Mouse (Mus musculus) midbrain, postnatal 0 days (tissue): ENCODE data around the gene Olfr399. TPM values are rescaled to one million over a fixed set of nuclear protein-coding genes. Genes with fewer than 3 reads are reported as not detected.

Source experiments
- ATAC-seq: fragments of 200-750 bp; cut with Nextera tagmentation; 2 replicates; pipeline ENCODE4 v1.8.0; 2017; ENCODE audit warnings: moderate number of reproducible peaks, mild to moderate bottlenecking, moderate TSS enrichment, moderate library complexity; ENCODE audit not compliant: low FRiP score
- DNase-seq: peaks from one replicate; pipeline ENCODE4 v3.0.0-alpha.2; 2015; ENCODE audit warnings: low spot score
- H3K27ac ChIP-seq: fragments of 300-500 bp; sonication (generic); 2 replicates; pipeline ENCODE4 v1.5.1; 2014; ENCODE audit warnings: low read depth, mild to moderate bottlenecking, low read length, mixed read lengths
- H3K27me3 ChIP-seq: fragments of 300-500 bp; sonication (generic); 2 replicates; pipeline ENCODE4 v1.6.1; 2014; ENCODE audit warnings: low read length, control low read depth, mixed read lengths; ENCODE audit not compliant: insufficient read depth
- H3K36me3 ChIP-seq: fragments of 300-500 bp; sonication (generic); 2 replicates; pipeline ENCODE4 v1.6.1; 2014; ENCODE audit warnings: low read length, control low read depth, mixed read lengths; ENCODE audit not compliant: insufficient read depth
- H3K4me1 ChIP-seq: fragments of 300-500 bp; sonication (generic); 2 replicates; pipeline ENCODE4 v1.6.1; 2014; ENCODE audit warnings: mild to moderate bottlenecking, control low read depth, antibody characterized with exemption, low read length, mixed read lengths; ENCODE audit not compliant: insufficient read depth
- H3K4me2 ChIP-seq: fragments of 300-500 bp; sonication (generic); 2 replicates; pipeline ENCODE4 v1.6.1; 2014; ENCODE audit warnings: low read depth, mild to moderate bottlenecking, low read length, mixed read lengths; ENCODE audit not compliant: poor library complexity, severe bottlenecking
- H3K4me3 ChIP-seq: fragments of 300-500 bp; sonication (generic); 2 replicates; pipeline ENCODE4 v1.5.1; 2014; ENCODE audit warnings: low read depth, mild to moderate bottlenecking, low read length, moderate library complexity
- H3K9ac ChIP-seq: fragments of 300-500 bp; sonication (generic); replicated peaks from 2 replicates; pipeline ENCODE4 v1.6.1; 2014; ENCODE audit warnings: mild to moderate bottlenecking, low read length, moderate library complexity, mixed read lengths; ENCODE audit not compliant: poor library complexity, severe bottlenecking
- H3K9me3 ChIP-seq: fragments of 300-500 bp; sonication (generic); 2 replicates; pipeline ENCODE4 v1.6.1; 2016; ENCODE audit warnings: low read length, control low read depth
- CTCF ChIP-seq: IDR thresholded peaks from 2 replicates; pipeline ENCODE4 v1.5.1; 2016; ENCODE audit warnings: antibody characterized with exemption, mild to moderate bottlenecking
- WGBS: fragments of 180-500 bp; shearing (Covaris S2); extraction: QIAGEN DNeasy Blood & Tissue Kit; methylation state at CpG from one replicate; pipeline ENCODE4 v1.1.7; 2014; 5-methylcytosine and 5-hydroxymethylcytosine counted together
- polyA plus RNA-seq: library from polyadenylated mRNA; unstranded; fragments of >200 nt; fragmentation: Nextera tagmentation; extraction: Ambion mirVana; gene quantifications from 2 replicates; pipeline ENCODE4 v1.2.1, GENCODE M21; 2015
- total RNA-seq: library from RNA; depleted of rRNA; stranded (reverse); fragments of >200 nt; gene quantifications from 2 replicates; pipeline ENCODE4 v1.2.3, GENCODE M21; 2014; rRNA removed

Gene Olfr399
- total RNA-seq (not detected in 2 replicates), polyA plus RNA-seq (not detected in 2 replicates)

DNA sequence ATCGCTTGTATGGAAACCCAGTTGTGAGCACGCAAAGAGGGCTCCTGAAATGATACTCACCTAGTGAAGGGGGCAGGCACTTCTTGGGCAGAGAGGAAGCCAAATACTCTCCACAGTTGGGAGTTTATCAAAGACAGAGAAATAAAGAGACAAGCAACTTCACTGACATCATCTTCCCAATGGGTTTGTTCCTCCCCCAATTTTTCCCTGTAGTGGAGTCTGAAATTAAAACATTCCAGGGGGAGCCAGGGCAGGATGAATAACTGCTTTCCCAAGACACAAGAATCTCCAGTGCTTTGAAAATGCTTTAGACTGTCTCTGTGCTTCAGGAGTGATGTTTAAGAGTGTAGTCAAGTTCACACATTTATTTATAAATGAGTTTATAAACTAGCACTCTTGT lies at the start of gene Olfr399, which contains the start of gene Olfr139:
TSS of gene Olfr399 (minus strand) at position 165 of the 400 bp plus-strand sequence.
TSS of gene Olfr139 (minus strand) at position 101 of the 400 bp plus-strand sequence.
- no peak for DNase-seq
- ATAC-seq, result no peak
- no peak within 1 kb of the TSS for H3K27ac ChIP-seq
- peaks cover 21% of the 10 kb centered on the region; the same call in 1 of the 2 replicates for H3K9me3 ChIP-seq
- H3K36me3 ChIP-seq, result no peaks in the 10 kb centered on the region
- no peak for TF ChIP-seq CTCF
- 85% methylated on average over 2 of the region's 2 CpGs for WGBS
- H3K4me2 ChIP-seq, result no peak within 1 kb of the TSS
- no peaks in the 10 kb centered on the region for H3K4me1 ChIP-seq
- no peak within 1 kb of the TSS for H3K4me3 ChIP-seq
- H3K27me3 ChIP-seq, result no peaks in the 10 kb centered on the region
- no peak within 1 kb of the TSS for H3K9ac ChIP-seq

DNA sequence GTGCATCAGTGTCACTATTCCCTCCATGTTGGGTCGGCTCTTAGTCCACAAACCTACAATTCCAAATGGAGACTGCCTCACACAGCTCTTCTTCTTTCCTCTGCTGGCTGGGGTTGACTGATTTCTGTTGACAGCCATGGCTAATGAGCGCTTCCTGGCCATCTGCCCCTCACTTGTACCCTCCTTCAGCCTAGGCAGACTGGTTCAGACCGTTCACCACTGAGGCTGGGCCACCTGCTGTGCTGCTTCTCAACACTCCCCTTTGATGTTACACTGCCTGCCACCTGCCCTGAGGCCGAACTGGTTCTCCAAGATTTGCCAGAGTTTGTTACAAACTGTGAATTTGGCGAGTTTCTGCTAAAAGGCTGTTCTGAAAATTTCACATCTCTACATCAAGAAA lies 48.7 kb upstream of the Olfr399 start:
- TF ChIP-seq CTCF, result no peak
- DNase-seq (peak; percentile 30), ATAC-seq (no peak)
- Histone ChIP-seq H3K27me3 (no peaks in the 10 kb centered on the region), H3K4me1 (no peaks in the 10 kb centered on the region), H3K4me3 (no peak overlapping the region), H3K4me2 (no peak overlapping the region), H3K9me3 (peaks cover 10% of the 10 kb centered on the region; the same call in 1 of the 2 replicates), H3K27ac (no peak overlapping the region), H3K9ac (no peak overlapping the region), H3K36me3 (no peaks in the 10 kb centered on the region)
- WGBS, result 44% methylated on average over 5 of the region's 5 CpGs

DNA sequence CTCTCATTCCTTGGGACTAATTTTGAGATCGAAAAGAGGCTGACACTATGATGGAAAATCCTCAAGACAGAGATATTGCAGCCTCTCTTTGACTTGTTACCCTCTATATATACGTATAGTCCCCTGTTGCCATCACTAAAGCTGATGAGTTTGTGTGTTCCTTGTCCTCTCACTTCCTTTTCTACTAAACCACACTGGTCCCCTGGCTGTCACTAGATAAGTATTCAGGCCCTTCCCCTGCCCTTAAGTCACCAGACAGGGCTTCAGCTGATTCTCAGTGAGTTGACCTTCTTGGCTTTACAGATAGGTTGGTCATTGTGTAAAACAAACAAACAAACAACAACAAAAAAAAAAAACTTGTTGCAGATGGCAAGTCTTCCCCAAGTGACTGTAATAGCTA lies 45.1 kb upstream of the Olfr399 start:
- Histone ChIP-seq H3K4me3 (no peak overlapping the region), H3K4me2 (no peak overlapping the region), H3K9me3 (peaks cover 7% of the 10 kb centered on the region), H3K27me3 (no peaks in the 10 kb centered on the region), H3K9ac (no peak overlapping the region), H3K27ac (no peak overlapping the region), H3K36me3 (no peaks in the 10 kb centered on the region), H3K4me1 (no peaks in the 10 kb centered on the region)
- DNase-seq, result no peak
- no peak for TF ChIP-seq CTCF
- ATAC-seq, result no peak
- WGBS, result 40% methylated on average over 2 of the region's 2 CpGs

DNA sequence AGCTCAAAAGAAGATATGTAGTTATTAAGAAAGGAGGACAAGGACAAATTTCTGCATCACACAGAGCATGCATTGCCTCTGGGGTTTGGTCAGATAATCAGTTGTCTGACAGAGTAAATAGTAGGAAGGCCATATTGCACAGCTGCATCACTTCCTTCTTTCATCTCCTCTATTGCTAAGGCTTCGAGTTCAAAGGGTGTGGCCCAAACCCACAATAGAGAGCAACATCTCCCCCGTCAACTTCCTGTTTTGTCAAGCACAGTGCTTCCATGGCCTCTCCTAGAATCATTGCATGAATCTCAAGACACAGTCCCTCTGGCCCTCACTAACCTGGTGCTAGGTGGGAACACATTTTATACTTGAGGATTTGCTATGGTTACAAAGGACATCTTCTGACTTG lies 44.3 kb upstream of the Olfr399 start:
- H3K27ac ChIP-seq, result no peak overlapping the region
- H3K27me3 ChIP-seq, result no peaks in the 10 kb centered on the region
- H3K4me1 ChIP-seq, result no peaks in the 10 kb centered on the region
- no peak overlapping the region for H3K4me2 ChIP-seq
- no peak overlapping the region for H3K4me3 ChIP-seq
- ATAC-seq (no peak), DNase-seq (no peak)
- 69% methylated on average over 2 of the region's 2 CpGs for WGBS
- TF ChIP-seq CTCF, result no peak
- H3K9ac ChIP-seq, result no peak overlapping the region
- no peaks in the 10 kb centered on the region for H3K36me3 ChIP-seq
- H3K9me3 ChIP-seq, result peaks cover 7% of the 10 kb centered on the region

DNA sequence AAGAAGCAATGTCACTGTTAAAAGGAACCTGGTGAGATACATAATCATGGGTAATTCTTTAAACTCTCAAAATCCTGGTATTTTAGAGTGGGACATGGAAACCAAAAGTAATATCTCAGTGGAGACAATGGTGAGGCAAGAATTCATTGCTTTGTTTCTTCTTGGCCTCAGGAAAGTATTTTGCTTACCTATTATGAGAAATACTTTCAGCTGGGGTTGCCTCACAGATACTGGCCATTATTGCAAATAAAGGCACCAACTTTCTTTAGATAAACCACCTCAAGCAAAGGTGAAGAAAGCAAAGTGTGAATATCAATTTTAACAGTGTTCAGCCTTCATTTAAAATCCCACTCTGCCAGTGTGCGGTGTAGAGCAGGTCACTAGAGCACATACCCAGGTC lies 13.2 kb upstream of the Olfr399 start, which contains the start of gene Zfp616:
TSS of gene Zfp616 (plus strand) at position 301 of the 400 bp plus-strand sequence.
- no peaks in the 10 kb centered on the region for H3K36me3 ChIP-seq
- no peaks in the 10 kb centered on the region for H3K27me3 ChIP-seq
- DNase-seq, result no peak
- no peak for ATAC-seq
- H3K4me3 ChIP-seq, result no peak within 1 kb of the TSS
- H3K9me3 ChIP-seq, result peaks cover 14% of the 10 kb centered on the region
- no peak within 1 kb of the TSS for H3K27ac ChIP-seq
- H3K4me1 ChIP-seq, result no peaks in the 10 kb centered on the region
- H3K4me2 ChIP-seq, result no peak within 1 kb of the TSS
- no peak for TF ChIP-seq CTCF
- H3K9ac ChIP-seq, result no peak within 1 kb of the TSS
- 90% methylated on average over 1 of the region's 1 CpGs for WGBS

DNA sequence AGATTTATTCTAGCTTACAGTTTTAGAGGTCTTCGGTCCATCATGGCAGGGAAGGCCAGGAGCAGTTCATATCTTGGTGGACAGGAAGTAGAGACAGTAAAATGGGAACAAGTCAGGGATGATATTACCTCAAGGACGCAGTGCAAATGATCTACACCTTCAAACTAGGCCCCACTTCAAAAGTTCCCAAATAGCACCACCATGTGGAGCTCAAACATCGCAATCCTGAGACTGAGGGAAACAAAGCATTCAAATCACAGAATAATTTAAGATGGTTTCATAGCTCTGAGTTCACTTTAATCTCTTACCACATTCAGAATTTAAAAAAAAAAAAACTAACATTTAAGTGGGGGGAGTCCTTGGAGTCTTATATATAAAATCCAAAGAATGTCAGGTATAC lies 5.1 kb downstream of the Olfr399 start:
- H3K4me2 ChIP-seq, result no peak overlapping the region
- H3K27ac ChIP-seq, result no peak overlapping the region
- H3K9ac ChIP-seq, result no peak overlapping the region
- H3K4me3 ChIP-seq, result no peak overlapping the region
- no peak for ATAC-seq
- TF ChIP-seq CTCF, result no peak
- no peaks in the 10 kb centered on the region for H3K4me1 ChIP-seq
- H3K9me3 ChIP-seq, result 0 out of 2 replicates have a peak, but pooled peaks cover 9% of the 10 kb centered on the region
- no peaks in the 10 kb centered on the region for H3K36me3 ChIP-seq
- H3K27me3 ChIP-seq, result no peaks in the 10 kb centered on the region
- DNase-seq, result no peak
- WGBS, result 72% methylated on average over 3 of the region's 3 CpGs

Other genes starting within 250 kb of the Olfr399 start
- not detected in 2 replicates for gene Olfr392, start 239.6 kb downstream of the Olfr399 start, total RNA-seq
- not detected in 2 replicates for gene Olfr392, start 239.6 kb downstream of the Olfr399 start, polyA plus RNA-seq
- not detected in 2 replicates for gene Olfr393, start 205.2 kb downstream of the Olfr399 start, total RNA-seq
- not detected in 2 replicates for gene Olfr393, start 205.2 kb downstream of the Olfr399 start, polyA plus RNA-seq
- not detected in 2 replicates for gene Olfr394, start 165.8 kb downstream of the Olfr399 start, total RNA-seq
- not detected in 2 replicates for gene Olfr394, start 165.8 kb downstream of the Olfr399 start, polyA plus RNA-seq
- not detected in 2 replicates for gene Olfr395, start 147.3 kb downstream of the Olfr399 start, total RNA-seq
- gene Olfr395, start 147.3 kb downstream of the Olfr399 start, polyA plus RNA-seq, result not detected in 2 replicates
- gene Olfr23, start 119.9 kb downstream of the Olfr399 start, total RNA-seq, result not detected in 2 replicates
- gene Olfr23, start 119.9 kb downstream of the Olfr399 start, polyA plus RNA-seq, result not detected in 2 replicates
- gene Olfr397, start 95.8 kb downstream of the Olfr399 start, total RNA-seq, result not detected in 2 replicates
- not detected in 2 replicates for gene Olfr397, start 95.8 kb downstream of the Olfr399 start, polyA plus RNA-seq
- gene Olfr398, start 66.2 kb downstream of the Olfr399 start, total RNA-seq, result not detected in 2 replicates
- not detected in 2 replicates for gene Olfr398, start 66.2 kb downstream of the Olfr399 start, polyA plus RNA-seq
- gene Olfr139, start 64 bp downstream of the Olfr399 start, total RNA-seq, result not detected in 2 replicates
- gene Olfr139, start 64 bp downstream of the Olfr399 start, polyA plus RNA-seq, result not detected in 2 replicates
- gene Zfp616, start 13.3 kb upstream of the Olfr399 start, total RNA-seq, result not detected in 2 replicates
- not detected in 2 replicates for gene Zfp616, start 13.3 kb upstream of the Olfr399 start, polyA plus RNA-seq
- not detected in 2 replicates for gene Olfr401, start 57.1 kb upstream of the Olfr399 start, total RNA-seq
- not detected in 2 replicates for gene Olfr401, start 57.1 kb upstream of the Olfr399 start, polyA plus RNA-seq
- not detected in 2 replicates for gene Olfr402, start 96.9 kb upstream of the Olfr399 start, total RNA-seq
- not detected in 2 replicates for gene Olfr402, start 96.9 kb upstream of the Olfr399 start, polyA plus RNA-seq
- gene Olfr403, start 129.6 kb upstream of the Olfr399 start, total RNA-seq, result not detected in 2 replicates
- gene Olfr403, start 129.6 kb upstream of the Olfr399 start, polyA plus RNA-seq, result not detected in 2 replicates
- not detected in 2 replicates for gene Olfr43, start 154.8 kb upstream of the Olfr399 start, total RNA-seq
- gene Olfr43, start 154.8 kb upstream of the Olfr399 start, polyA plus RNA-seq, result not detected in 2 replicates
- not detected in 2 replicates for gene Olfr406, start 203.2 kb upstream of the Olfr399 start, total RNA-seq
- not detected in 2 replicates for gene Olfr406, start 203.2 kb upstream of the Olfr399 start, polyA plus RNA-seq
- gene Olfr59, start 227.1 kb upstream of the Olfr399 start, total RNA-seq, result not detected in 2 replicates
- gene Olfr59, start 227.1 kb upstream of the Olfr399 start, polyA plus RNA-seq, result not detected in 2 replicates